Mouse (Mus musculus): ENCODE results near the gene Fndc3b.

DNA sequence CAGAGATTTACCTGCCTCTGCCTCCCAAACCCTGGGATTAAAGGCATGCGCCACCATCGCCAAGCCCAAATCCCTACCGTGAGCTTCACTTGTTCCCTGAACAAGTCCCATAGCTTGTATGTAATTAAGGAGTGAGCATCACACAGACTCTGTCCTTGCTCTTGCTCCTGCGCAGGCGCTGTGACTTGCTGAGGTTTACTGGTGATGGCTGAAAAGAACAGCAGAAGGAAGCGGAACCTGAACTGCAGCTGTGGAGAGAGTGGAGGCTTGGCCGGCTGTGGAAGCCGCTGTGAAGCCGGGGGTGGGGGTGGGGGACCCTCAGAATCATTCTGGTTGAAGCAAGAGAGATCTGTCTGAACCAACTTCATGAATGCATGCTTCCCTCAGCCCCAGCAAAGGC lies 34.5 kb upstream of the Fndc3b start:
- no peak for TF ChIP-seq HCFC1 (IDR thresholded peaks at IDR 0.05; ENCODE audit: low read depth, low read length)
- TF ChIP-seq USF2 (conservative IDR thresholded peaks at IDR 0.05; ENCODE audit: low read depth, low read length): no peak
